Mouse (Mus musculus) cerebellum, adult 18-20 months (tissue): ENCODE measurements around the gene Accs.

Experiments used
- DNase-seq, 2 experiments: peaks; one replicate each; pipeline ENCODE4 v3.0.0; 2021

Accs gene

DNA sequence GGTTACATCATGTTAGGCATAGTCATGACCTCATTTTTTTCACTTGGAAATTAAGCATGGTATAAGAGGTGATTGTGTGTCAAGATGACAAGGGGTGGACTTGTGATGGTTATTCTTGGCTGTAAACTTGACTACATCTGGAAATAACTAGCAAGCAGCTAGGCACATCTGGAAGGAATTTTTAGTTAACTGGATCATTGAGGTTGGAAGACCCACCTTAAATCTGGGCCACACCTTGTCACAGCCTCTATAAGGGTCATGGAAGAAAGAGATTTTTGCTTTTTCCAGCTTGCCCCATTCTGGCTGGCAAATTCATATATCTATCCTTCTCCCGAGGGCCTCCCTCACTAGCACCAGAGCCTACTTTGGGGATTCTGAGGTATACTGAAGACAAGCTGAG is 1.6 kb upstream of the Accs start:
- no peak for DNase-seq

GRCm38 (mm10) chr2:93850317-93850944 is 688 bp upstream of the Accs start:
- no peak for DNase-seq

GRCm38 (mm10) chr2:93841349-93841748 is 8.4 kb downstream of the Accs start:
- no peak for DNase-seq

- DNase-seq, result peak; percentile 44 to 46
Measured at GRCm38 (mm10) chr2:93840109-93840508, 9.6 kb downstream of the Accs start.

GRCm38 (mm10) chr2:93838931-93839330 is 10.8 kb downstream of the Accs start:
- no peak for DNase-seq

DNA sequence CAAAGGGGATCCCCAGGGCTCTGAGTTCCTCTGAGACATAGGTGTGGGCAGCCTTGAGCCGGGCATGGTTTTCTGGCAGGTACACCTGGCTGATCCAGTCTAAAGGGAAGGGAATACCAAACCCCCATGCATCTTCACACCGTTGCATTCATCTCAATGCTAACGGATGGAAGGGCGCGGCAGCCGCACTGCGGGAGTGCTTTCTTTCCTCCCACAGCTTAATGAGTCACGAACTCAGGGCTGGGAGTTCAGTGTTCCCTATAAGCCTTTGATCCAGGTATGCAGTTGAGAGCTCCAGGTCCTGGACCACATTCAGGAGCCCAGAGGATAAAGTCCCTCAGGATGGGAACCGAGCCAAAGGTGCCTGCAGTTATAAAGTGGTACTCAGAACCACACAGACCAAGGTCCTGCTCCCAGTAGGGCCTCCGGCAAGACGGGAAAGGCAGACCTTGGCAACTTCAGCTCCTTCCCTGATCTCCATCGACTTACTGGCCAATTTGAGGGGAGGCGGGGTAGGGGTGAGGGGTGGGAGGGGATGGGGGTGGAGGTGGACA is 13.4 kb downstream of the Accs start:
- no peak for DNase-seq

DNA sequence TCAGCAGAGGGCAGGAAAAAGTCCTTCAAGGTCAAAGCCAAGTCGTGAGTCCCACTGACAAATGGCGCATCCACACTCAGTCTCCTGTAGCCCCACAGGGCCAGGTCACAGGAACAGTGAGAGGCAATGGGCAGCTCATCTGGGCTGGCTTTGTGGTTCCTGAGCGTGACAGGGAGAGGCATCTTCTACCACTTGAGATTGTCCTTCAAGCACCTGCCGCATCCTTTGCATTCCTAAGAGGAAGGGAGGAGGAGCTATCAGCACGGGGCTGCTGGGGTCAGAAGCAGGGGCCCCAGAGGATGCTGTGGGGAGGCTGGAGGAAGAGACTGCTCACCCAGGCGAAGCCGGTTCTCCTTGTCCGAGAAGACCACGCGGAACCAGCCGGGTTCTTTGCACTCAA is 14.1 kb downstream of the Accs start:
- no peak for DNase-seq

- DNase-seq, result peak; percentile 79 to 83
Measured at GRCm38 (mm10) chr2:93823519-93823918, 26.2 kb downstream of the Accs start.

- DNase-seq, result peak; percentile 91 to 99
Measured at GRCm38 (mm10) chr2:93822045-93822749, 27.5 kb downstream of the Accs start, which contains the start of gene Ext2. TSS of gene Ext2 (minus strand) at chr2:93822568.

GRCm38 (mm10) chr2:93817791-93818190 is 32.0 kb downstream of the Accs start:
- no peak for DNase-seq

GRCm38 (mm10) chr2:93813343-93813742 is 36.4 kb downstream of the Accs start:
- DNase-seq, result peak in 1 of 2 experiments; percentile 13

DNA sequence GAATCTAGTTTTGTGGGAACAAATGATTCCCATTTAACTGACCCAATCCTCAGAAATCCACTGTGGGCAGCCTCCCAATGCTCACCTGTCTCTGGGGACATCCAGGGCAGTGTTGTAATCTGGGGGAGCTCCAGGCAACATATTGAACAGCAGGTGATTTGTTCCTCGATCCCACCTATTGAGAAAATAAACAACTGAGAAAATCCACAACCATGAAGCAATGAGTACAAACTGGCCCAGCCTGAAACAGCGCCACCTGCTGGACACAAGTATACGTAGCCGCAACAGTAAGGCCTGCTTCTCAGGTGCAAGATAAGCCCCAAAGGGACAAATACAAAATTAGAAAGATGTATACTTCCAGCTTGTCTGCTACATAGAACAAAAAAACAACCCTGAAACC is 37.9 kb downstream of the Accs start:
- peak; percentile 74 to 85 for DNase-seq

DNA sequence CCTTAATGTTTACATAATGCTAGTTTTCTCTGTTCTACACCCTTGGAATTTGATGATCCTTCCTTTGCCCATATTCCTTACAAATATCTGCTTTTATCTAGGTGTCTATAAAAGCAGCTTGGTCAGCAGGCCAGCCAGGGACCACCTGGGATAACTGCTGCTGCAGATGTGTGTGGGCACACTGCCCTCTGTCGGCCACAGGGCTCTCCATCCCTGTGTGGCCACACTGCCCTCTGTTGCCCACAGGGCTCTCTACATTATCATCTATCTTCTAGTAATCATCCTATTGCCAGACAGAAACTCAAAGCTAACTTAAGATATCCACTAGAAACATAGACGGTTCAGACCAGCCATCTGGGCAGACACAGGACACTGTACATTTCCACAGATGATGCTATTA is 39.8 kb downstream of the Accs start:
- DNase-seq, result peak; percentile 60 to 74

- peak; percentile 46 to 61 for DNase-seq
Measured at GRCm38 (mm10) chr2:93808071-93808470, 41.7 kb downstream of the Accs start.

DNA sequence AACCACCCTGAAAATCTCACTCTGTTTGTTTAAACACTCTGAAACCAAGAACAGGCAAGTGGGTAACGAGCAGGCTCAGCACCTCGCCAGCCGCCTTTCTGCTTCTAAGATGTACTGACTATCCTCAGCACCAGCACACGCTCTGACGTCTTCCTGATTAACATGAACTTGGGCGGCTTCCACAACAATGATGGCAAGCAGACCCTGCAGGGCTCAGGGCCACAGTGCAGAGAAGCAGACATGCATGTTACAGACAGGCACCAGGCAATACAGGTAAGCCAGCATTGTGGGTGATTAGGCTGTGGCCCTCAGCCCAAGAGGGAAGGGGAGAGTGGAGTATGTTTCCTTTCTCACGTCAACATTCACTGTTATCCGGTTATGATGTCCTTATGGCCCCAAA is 42.3 kb downstream of the Accs start:
- peak in 1 of 2 experiments; percentile 10 for DNase-seq

- peak in 1 of 2 experiments; percentile 31 for DNase-seq
Measured at GRCm38 (mm10) chr2:93806487-93807201, 43.1 kb downstream of the Accs start.

- peak in 1 of 2 experiments; percentile 19 for DNase-seq
Measured at GRCm38 (mm10) chr2:93805523-93805922, 44.2 kb downstream of the Accs start.

DNA sequence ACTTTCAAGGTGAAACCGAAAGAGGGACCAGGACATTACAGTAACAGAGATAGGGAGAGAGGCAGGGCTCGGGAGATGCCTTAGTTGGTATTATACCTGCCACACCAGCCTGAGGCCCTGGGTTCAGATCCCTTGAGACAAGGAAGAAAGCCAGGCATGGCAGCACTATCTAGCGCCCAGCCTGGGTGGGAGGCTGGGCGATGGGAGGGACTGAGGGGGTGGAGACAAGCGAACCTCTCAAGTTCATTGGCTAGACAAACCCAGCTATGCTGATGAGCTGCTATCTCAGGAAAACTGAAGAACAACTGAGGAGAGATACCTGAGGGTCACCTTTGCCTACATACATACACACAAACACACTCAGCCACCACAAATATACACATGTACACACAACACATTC is 44.7 kb downstream of the Accs start:
- DNase-seq, result peak in 1 of 2 experiments; percentile 1

- no peak for DNase-seq
Measured at GRCm38 (mm10) chr2:93802947-93803346, 46.8 kb downstream of the Accs start.

- no peak for DNase-seq
Measured at GRCm38 (mm10) chr2:93801097-93801496, 48.6 kb downstream of the Accs start.

DNA sequence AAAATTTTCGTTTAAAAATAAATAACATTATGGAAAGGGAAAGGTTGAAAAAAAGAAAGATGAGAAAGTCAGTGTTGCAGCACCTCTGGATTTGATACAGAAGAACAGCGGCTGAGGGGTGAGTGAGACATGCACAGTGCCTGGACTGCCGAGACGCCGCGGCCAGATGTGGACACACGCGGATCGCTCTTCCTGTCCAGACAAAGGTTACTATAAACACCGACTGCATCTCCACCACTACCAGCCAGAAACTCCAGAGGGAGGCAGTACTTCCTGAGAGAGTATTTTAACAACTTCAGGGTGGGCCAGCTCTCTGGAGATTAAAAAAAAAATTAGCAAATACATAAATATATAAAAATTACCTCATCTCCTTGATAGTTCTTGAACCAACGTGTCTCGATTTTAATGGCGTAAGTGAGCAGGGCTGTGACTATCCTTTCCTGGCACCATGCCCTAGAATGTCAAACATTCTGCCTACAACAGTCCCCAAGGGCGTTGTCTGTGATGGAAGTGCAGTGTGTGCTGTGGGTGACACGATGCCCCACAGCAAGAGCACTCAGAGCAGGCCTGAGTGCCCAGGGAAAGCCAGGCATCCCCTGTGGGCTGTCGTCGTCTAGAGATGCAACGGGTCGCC is 52.5 kb downstream of the Accs start:
- no peak for DNase-seq

DNA sequence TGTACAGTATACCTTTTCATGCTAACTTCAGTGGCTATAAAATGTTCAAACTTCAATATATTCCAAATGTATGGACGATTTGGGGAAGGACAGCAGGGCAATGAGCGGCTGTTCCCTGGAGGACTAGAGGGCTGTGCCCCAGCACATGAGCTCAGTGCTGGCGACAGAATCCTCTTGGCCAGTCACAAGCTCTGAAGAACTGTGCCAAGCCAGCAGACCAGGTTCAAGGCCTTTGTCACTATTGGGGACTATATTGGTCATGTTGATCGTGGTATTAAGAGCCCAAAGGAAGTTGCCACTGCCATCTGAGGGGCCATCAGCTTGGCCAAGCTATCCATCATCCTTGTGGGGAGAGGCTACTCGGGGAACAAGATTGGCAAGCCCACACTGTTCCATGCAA is 55.4 kb downstream of the Accs start:
- peak in 1 of 2 experiments; percentile 49 for DNase-seq
